Mouse (Mus musculus) lung, postnatal 0 days (tissue): ENCODE results near the gene Metrn. TPM values are rescaled to one million over a fixed set of nuclear protein-coding genes. Genes with fewer than 3 reads are reported as not detected.

Source experiments
- ATAC-seq: fragments of 200-750 bp; cut with Nextera tagmentation; 2 replicates; pipeline ENCODE4 v1.8.0; 2017; ENCODE audit warnings: moderate library complexity
- DNase-seq: peaks from one replicate; pipeline ENCODE4 v3.0.0-alpha.2; 2016; ENCODE audit warnings: low spot score
- H3K27ac ChIP-seq: fragments of 300-500 bp; sonication (generic); 2 replicates; pipeline ENCODE4 v1.5.1; 2014; ENCODE audit warnings: antibody characterized with exemption, mild to moderate bottlenecking, low read length, mixed read lengths
- H3K27me3 ChIP-seq: fragments of 300-500 bp; sonication (generic); replicated peaks from 2 replicates; pipeline ENCODE4 v1.6.1; 2014; ENCODE audit warnings: low read length, mixed read lengths; ENCODE audit not compliant: insufficient read depth
- H3K36me3 ChIP-seq: fragments of 300-500 bp; sonication (generic); 2 replicates; pipeline ENCODE4 v1.6.1; 2014; ENCODE audit warnings: low read length, mixed read lengths; ENCODE audit not compliant: insufficient read depth
- H3K4me1 ChIP-seq: fragments of 300-500 bp; sonication (generic); 2 replicates; pipeline ENCODE4 v1.6.1; 2014; ENCODE audit warnings: antibody characterized with exemption, low read depth, low read length, mixed read lengths; ENCODE audit not compliant: insufficient read depth
- H3K4me2 ChIP-seq: fragments of 300-500 bp; sonication (generic); replicated peaks from 2 replicates; pipeline ENCODE4 v1.6.1; 2014; ENCODE audit warnings: low read depth, mild to moderate bottlenecking, low read length, moderate library complexity, mixed read lengths
- H3K4me3 ChIP-seq: fragments of 300-500 bp; sonication (generic); 2 replicates; pipeline ENCODE4 v1.5.1; 2014; ENCODE audit warnings: low read depth, low read length
- H3K9ac ChIP-seq: fragments of 300-500 bp; sonication (generic); replicated peaks from 2 replicates; pipeline ENCODE4 v1.6.1; 2014; ENCODE audit warnings: low read depth, mild to moderate bottlenecking
- H3K9me3 ChIP-seq: fragments of 300-500 bp; sonication (generic); 2 replicates; pipeline ENCODE4 v1.6.1; 2016; ENCODE audit warnings: low read length, mixed read lengths
- CTCF ChIP-seq: IDR thresholded peaks from 2 replicates; pipeline ENCODE4 v1.5.1; 2016; ENCODE audit warnings: antibody characterized with exemption, mild to moderate bottlenecking
- EP300 ChIP-seq: IDR thresholded peaks from 2 replicates; pipeline ENCODE4 v1.6.1; 2016; ENCODE audit warnings: antibody characterized with exemption, mild to moderate bottlenecking, control low read depth
- WGBS: fragments of 180-500 bp; shearing (Covaris S2); extraction: QIAGEN DNeasy Blood & Tissue Kit; methylation state at CpG from one replicate; pipeline ENCODE4 v1.1.7; 2014; 5-methylcytosine and 5-hydroxymethylcytosine counted together
- polyA plus RNA-seq: library from polyadenylated mRNA; unstranded; fragments of >200 nt; fragmentation: Nextera tagmentation; extraction: Ambion mirVana; gene quantifications from 2 replicates; pipeline ENCODE4 v1.2.1, GENCODE M21; 2015

Metrn gene
- polyA plus RNA-seq, 1 experiment from 2014 or later, result 19.1 TPM

DNA sequence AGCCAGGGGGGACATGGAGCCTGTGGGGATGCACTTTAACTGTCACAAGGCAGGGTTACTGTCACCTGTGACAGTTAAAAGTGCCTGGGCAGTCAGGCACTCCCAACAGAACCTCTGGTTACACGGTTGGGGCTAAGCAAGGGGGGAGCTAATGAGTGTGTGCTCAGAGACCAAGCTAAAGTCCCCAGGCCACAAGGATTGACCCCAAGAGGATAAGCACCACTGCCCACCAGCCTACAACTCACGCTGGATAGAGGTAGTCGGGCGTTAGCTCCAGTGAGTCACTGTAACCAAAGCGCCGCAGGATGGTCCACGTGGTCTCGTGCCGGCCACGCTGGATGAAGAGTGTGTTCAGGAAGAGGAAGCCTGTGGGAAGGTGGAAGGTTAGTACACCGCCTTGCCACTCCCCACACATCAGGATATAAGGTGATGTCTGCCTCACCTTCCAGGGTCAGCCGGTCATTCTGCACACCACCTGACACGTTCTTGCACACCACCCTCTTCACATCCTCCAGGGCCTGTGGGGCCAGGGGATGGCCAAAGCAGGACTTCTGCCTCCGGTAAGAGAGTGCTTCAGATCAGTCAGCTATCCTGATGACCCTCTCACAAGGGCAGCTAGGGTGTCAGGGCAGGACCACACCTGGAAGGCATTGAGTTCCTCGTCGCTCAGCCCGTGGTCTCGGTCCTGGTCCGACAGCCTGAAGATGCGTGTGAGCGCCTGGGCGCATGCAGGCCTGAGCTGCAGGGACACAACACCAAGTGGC, 44.4 kb upstream of the Metrn start, which contains the start of gene Gm20683:
Gm20683 (minus strand) TSS at position 647 of the 764 bp plus-strand sequence.
- Histone ChIP-seq H3K4me3 (no peak within 1 kb of the TSS), H3K27me3 (no peaks in the 10 kb centered on the region), H3K4me1 (peaks cover 14% of the 10 kb centered on the region; the same call in 1 of the 2 replicates), H3K9me3 (no peaks in the 10 kb centered on the region), H3K27ac (no peak within 1 kb of the TSS), H3K36me3 (peaks cover 13% of the 10 kb centered on the region; the same call in 1 of the 2 replicates), H3K4me2 (no peak within 1 kb of the TSS), H3K9ac (no peak within 1 kb of the TSS)
- ATAC-seq (no peak), DNase-seq (no peak)
- 93% methylated on average over 18 of the region's 22 CpGs for WGBS
- TF ChIP-seq CTCF (no peak), EP300 (no peak)

DNA sequence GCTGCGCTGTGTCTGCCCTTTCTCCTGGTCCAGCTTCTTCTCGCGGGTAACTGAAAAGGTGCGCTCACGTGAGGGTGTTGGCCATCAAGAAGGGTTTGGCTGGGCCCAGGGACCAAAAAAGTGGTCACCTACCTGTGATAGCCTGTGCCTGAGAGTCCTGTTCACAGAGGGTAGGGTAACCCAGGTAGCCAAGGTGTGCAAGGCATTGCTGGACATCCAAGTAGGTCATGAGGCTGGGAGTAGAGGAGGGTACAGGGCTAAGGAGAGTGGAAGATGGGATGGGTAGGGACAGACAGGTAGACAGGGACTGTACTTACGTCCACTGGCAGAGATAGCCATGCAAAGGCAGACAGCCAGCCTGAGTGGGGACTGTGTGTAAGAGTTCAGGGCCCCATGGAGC, 43.6 kb upstream of the Metrn start:
- Histone ChIP-seq H3K27me3 (no peaks in the 10 kb centered on the region), H3K9ac (no peak overlapping the region), H3K4me1 (peaks cover 14% of the 10 kb centered on the region; the same call in 1 of the 2 replicates), H3K36me3 (peaks cover 13% of the 10 kb centered on the region; the same call in 1 of the 2 replicates), H3K4me2 (no peak overlapping the region), H3K9me3 (no peaks in the 10 kb centered on the region), H3K27ac (no peak overlapping the region), H3K4me3 (no peak overlapping the region)
- 95% methylated on average over 6 of the region's 6 CpGs for WGBS
- ATAC-seq (no peak), DNase-seq (no peak)
- no peak for TF ChIP-seq EP300
- no peak for TF ChIP-seq CTCF

DNA sequence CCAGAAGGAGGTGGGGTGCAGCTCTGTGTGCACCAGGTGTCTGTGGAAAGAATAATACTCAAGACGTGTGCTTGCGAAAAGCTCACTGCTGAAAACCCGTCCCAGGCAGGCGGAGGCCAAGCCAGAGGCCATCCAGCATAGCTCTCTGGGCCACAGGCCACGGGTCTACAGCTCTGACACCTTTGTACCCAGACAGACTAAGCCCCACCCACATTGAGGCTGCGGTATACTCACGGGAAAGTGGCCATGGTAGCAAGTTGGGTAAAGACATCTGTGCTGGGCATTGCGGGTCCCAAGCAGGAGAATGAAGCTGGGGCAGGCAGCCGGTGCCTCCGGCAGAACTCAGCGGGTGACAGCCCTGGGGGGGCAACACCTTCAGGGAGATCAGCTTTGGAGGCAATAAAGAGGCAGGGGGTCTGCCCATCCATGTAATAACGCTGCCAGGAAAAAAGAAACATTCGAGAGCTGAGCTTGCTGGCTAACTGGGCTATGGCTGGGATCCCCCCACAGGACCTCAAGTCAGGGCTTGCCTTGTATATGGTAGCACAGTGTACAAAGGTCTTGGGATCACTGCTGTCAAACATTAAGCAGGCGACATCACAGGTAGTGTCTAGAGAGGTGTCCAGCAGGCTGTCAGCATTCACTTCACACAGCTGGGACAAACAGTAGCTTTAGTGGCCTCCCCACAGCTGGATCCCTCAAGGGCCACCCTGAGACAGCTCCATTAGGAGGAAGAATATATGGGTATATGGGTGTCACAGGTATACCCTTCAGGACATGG, 42.7 kb upstream of the Metrn start:
- no peak for ATAC-seq
- no peak overlapping the region for H3K27ac ChIP-seq

DNA sequence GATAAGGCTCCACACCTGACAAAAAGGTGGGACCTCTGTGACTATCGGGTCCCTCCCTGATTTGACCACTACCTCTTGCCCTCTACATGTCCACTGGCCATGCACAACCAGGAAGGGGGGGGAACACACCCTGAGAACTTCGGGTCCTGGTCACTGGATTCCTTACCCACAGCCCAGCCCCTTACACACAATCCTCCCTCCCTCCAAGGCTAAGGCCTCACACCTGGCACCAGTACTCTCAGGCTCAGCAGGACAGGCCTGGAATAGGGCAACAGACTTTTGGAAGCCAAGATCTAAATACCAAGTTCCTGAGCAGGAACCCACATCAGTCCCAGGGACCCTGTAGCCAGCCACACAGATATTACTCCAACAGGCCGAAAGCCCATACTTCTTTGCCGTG, 42.0 kb upstream of the Metrn start:
- Histone ChIP-seq H3K36me3 (peaks cover 13% of the 10 kb centered on the region; the same call in 1 of the 2 replicates), H3K4me2 (no peak overlapping the region), H3K4me3 (no peak overlapping the region), H3K27me3 (no peaks in the 10 kb centered on the region), H3K9ac (no peak overlapping the region), H3K4me1 (peaks cover 26% of the 10 kb centered on the region), H3K9me3 (no peaks in the 10 kb centered on the region), H3K27ac (no peak overlapping the region)
- TF ChIP-seq CTCF, result no peak
- TF ChIP-seq EP300, result no peak
- no peak for ATAC-seq
- 88% methylated on average over 4 of the region's 4 CpGs for WGBS
- no peak for DNase-seq

More for the DNA sequence above, 42.7 kb upstream of the Metrn start:
- H3K4me1 ChIP-seq, result peaks cover 18% of the 10 kb centered on the region; the same call in 1 of the 2 replicates
- H3K4me2 ChIP-seq, result no peak overlapping the region
- peaks cover 13% of the 10 kb centered on the region; the same call in 1 of the 2 replicates for H3K36me3 ChIP-seq
- H3K9me3 ChIP-seq, result no peaks in the 10 kb centered on the region
- DNase-seq, result no peak
- H3K9ac ChIP-seq, result no peak overlapping the region
- no peak for TF ChIP-seq CTCF
- no peak for TF ChIP-seq EP300
- 84% methylated on average over 14 of the region's 14 CpGs for WGBS
- no peaks in the 10 kb centered on the region for H3K27me3 ChIP-seq
- H3K4me3 ChIP-seq, result no peak overlapping the region

DNA sequence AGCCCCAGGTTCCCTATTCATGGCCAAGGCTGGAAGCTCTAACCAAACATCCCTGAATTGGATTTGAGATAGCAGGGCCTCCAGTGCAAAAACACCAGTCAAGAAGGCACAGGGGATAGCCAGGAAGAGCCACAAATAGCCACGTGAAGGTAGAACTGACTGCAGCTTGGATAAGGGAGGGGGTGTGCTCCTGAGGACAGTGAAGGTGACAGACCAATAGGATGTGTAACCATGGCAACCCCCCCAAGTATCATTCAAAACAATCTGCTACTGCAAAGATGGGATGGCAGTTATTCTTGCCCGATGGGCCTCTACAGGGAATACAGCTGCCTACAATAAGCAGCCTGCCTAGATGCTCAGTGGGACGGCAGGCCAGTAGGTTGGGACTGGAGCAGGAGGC, 40.6 kb upstream of the Metrn start:
- no peaks in the 10 kb centered on the region for H3K9me3 ChIP-seq
- no peak overlapping the region for H3K9ac ChIP-seq
- no peaks in the 10 kb centered on the region for H3K27me3 ChIP-seq
- 44% methylated on average over 3 of the region's 3 CpGs for WGBS
- no peak for DNase-seq
- peaks cover 13% of the 10 kb centered on the region; the same call in 1 of the 2 replicates for H3K36me3 ChIP-seq
- H3K4me3 ChIP-seq, result no peak overlapping the region
- no peak overlapping the region for H3K27ac ChIP-seq
- ATAC-seq, result no peak
- no peak overlapping the region for H3K4me2 ChIP-seq
- H3K4me1 ChIP-seq, result peaks cover 25% of the 10 kb centered on the region
- TF ChIP-seq EP300 (no peak), CTCF (no peak)

DNA sequence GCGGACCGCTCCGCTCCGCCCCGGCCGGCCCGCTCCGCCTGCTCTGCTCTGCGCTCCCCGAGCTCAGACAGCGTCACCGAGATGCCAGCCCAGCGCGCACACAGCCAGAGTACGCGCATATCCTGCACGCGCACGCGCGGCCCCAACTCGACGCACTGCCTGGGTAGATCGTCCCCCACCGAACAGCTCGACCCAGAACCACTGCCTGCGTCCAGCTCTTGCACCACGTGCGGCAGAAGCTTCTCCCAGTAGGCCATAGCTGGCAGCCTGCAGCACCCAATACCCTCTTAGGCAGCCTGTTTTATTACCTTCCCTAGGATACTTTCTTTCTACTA, 40.1 kb upstream of the Metrn start, which contains the start of gene Rhbdl1:
Rhbdl1 (minus strand) TSS at position 220 of the 335 bp plus-strand sequence.
- peaks cover 8% of the 10 kb centered on the region; the same call in 1 of the 2 replicates for H3K36me3 ChIP-seq
- H3K9ac ChIP-seq, result no peak within 1 kb of the TSS
- H3K4me2 ChIP-seq, result peak within 1 kb of the TSS; percentile 68
- no peak within 1 kb of the TSS for H3K27ac ChIP-seq
- H3K4me1 ChIP-seq, result peaks cover 28% of the 10 kb centered on the region
- H3K27me3 ChIP-seq, result no peaks in the 10 kb centered on the region
- WGBS, result under 1% methylated on average over 22 of the region's 29 CpGs
- DNase-seq, result peak; percentile 62
- H3K4me3 ChIP-seq, result peak within 1 kb of the TSS; percentile 31; the same call in 1 of the 2 replicates
- ATAC-seq, result no peak
- H3K9me3 ChIP-seq, result no peaks in the 10 kb centered on the region
- TF ChIP-seq CTCF (no peak), EP300 (no peak)
